Mouse (Mus musculus) erythroid progenitor cell, adult 5-6 weeks (primary cell): ENCODE results near the gene Crlf1. TPM values are rescaled to one million over a fixed set of nuclear protein-coding genes. Genes with fewer than 3 reads are reported as not detected.

Experiments used
- ATAC-seq: replicated peaks from 2 replicates; pipeline ENCODE4 v1.8.0; 2016; ENCODE audit warnings: moderate number of reproducible peaks, mild to moderate bottlenecking, moderate TSS enrichment, inconsistent platforms; ENCODE audit not compliant: poor library complexity, low FRiP score, severe bottlenecking
- total RNA-seq, 2 experiments: library from RNA; stranded (forward) in 1 of 2; stranded (reverse) in 1 of 2; fragments of 150-400 nt in 1 of 2; fragments of 186-747, 209-891 nt in 1 of 2; gene quantifications; 2 replicates each; pipeline versions ENCODE4 v1.2.3 to v1.2.4; 2015 to 2017; ENCODE audit warnings: low replicate concordance in 2 of 2

The Crlf1 gene
- total RNA-seq, 2 experiments from 2014 or later = 1.4 TPM; not detected in 1

- ATAC-seq = no peak
These were observed 25.1 kb upstream of the Crlf1 start for GRCm38 (mm10) chr8:70467907-70468306.

- no peak for ATAC-seq
These were observed 24.2 kb upstream of the Crlf1 start for GRCm38 (mm10) chr8:70468733-70469132.

- ATAC-seq = no peak
These were observed 23.6 kb upstream of the Crlf1 start for GRCm38 (mm10) chr8:70469295-70469916.

- no peak for ATAC-seq
These were observed 23.0 kb upstream of the Crlf1 start for GRCm38 (mm10) chr8:70469938-70470337.

GRCm38 (mm10) chr8:70471856-70472255, 21.1 kb upstream of the Crlf1 start:
- ATAC-seq = no peak

GRCm38 (mm10) chr8:70476333-70477268, 16.4 kb upstream of the Crlf1 start, which contains the start of gene Klhl26:
Klhl26 (minus strand) TSS chr8:70476968.
- ATAC-seq = peak; percentile 87

- ATAC-seq = peak; percentile 33; the same call in 1 of the 2 replicates
These were observed 15.5 kb upstream of the Crlf1 start for GRCm38 (mm10) chr8:70477269-70477982.

GRCm38 (mm10) chr8:70481908-70482307, 11.1 kb upstream of the Crlf1 start:
- ATAC-seq = no peak

GRCm38 (mm10) chr8:70482943-70483342, 10.0 kb upstream of the Crlf1 start:
- ATAC-seq = no peak

GRCm38 (mm10) chr8:70486191-70486681, 6.7 kb upstream of the Crlf1 start:
- no peak for ATAC-seq

- no peak for ATAC-seq
These were observed 5.9 kb upstream of the Crlf1 start, which contains the start of gene Tmem59l for GRCm38 (mm10) chr8:70486941-70487520. Tmem59l (minus strand) TSS chr8:70487358.

- ATAC-seq = no peak
These were observed 4.8 kb upstream of the Crlf1 start for GRCm38 (mm10) chr8:70487993-70488796.

- no peak for ATAC-seq
These were observed 4.0 kb upstream of the Crlf1 start for GRCm38 (mm10) chr8:70488931-70489470.

- ATAC-seq = no peak
These were observed 3.4 kb upstream of the Crlf1 start for GRCm38 (mm10) chr8:70489576-70489975.

GRCm38 (mm10) chr8:70490061-70490879, 2.7 kb upstream of the Crlf1 start:
- no peak for ATAC-seq

- ATAC-seq = no peak
These were observed 2.0 kb upstream of the Crlf1 start for GRCm38 (mm10) chr8:70490880-70491495.

- no peak for ATAC-seq
These were observed 896 bp downstream of the Crlf1 start for GRCm38 (mm10) chr8:70493692-70494415.
